Mouse (Mus musculus): ENCODE results near the gene Kidins220. TPM values are rescaled to one million over a fixed set of nuclear protein-coding genes. Genes with fewer than 3 reads are reported as not detected.

Gene Kidins220
- polyA plus RNA-seq, 1 experiment from 2014 or later, result 31.1 TPM

- H3K27ac ChIP-seq, result peak overlapping the region; percentile 13; the same call in 1 of the 2 replicates
- 63% methylated on average over 8 of the region's 8 CpGs for WGBS
- no peak for ATAC-seq (replicated peaks; ENCODE audit: low FRiP score)
Measured at GRCm38 (mm10) chr12:25034338-25034953, 59.7 kb downstream of the Kidins220 start.

GRCm38 (mm10) chr12:25036024-25036423 is 61.3 kb downstream of the Kidins220 start:
- no peaks in the 10 kb centered on the region for H3K27me3 ChIP-seq
- no peak overlapping the region for H3K4me2 ChIP-seq
- ATAC-seq (replicated peaks; ENCODE audit: low FRiP score), result no peak
- WGBS, result 91% methylated on average over 3 of the region's 3 CpGs
- peaks cover 38% of the 10 kb centered on the region for H3K36me3 ChIP-seq
- no peak overlapping the region for H3K9ac ChIP-seq
- no peak overlapping the region for H3K27ac ChIP-seq
- H3K4me3 ChIP-seq (replicated peaks), result no peak overlapping the region
- H3K9me3 ChIP-seq (replicated peaks), result no peaks in the 10 kb centered on the region
- peaks cover 16% of the 10 kb centered on the region for H3K4me1 ChIP-seq

More at GRCm38 (mm10) chr12:25034338-25034953, 59.7 kb downstream of the Kidins220 start:
- H3K4me2 ChIP-seq, result 0 out of 2 replicates have a peak overlapping the region, but pooled peaks have one; percentile 10
- no peaks in the 10 kb centered on the region for H3K9me3 ChIP-seq (replicated peaks)
- H3K9ac ChIP-seq, result no peak overlapping the region
- no peaks in the 10 kb centered on the region for H3K27me3 ChIP-seq
- H3K4me3 ChIP-seq (replicated peaks), result no peak overlapping the region
- H3K4me1 ChIP-seq, result peaks cover 16% of the 10 kb centered on the region
- H3K36me3 ChIP-seq, result peaks cover 39% of the 10 kb centered on the region

GRCm38 (mm10) chr12:25037222-25037621 is 62.5 kb downstream of the Kidins220 start:
- Histone ChIP-seq H3K36me3 (peaks cover 40% of the 10 kb centered on the region), H3K9ac (no peak overlapping the region), H3K4me3 (replicated peaks) (no peak overlapping the region), H3K27me3 (no peaks in the 10 kb centered on the region), H3K4me2 (no peak overlapping the region), H3K9me3 (replicated peaks) (no peaks in the 10 kb centered on the region), H3K27ac (peak overlapping the region; percentile 24), H3K4me1 (peaks cover 16% of the 10 kb centered on the region)
- peak; percentile 94 for ATAC-seq (replicated peaks; ENCODE audit: low FRiP score)
- 41% methylated on average over 5 of the region's 5 CpGs for WGBS

DNA sequence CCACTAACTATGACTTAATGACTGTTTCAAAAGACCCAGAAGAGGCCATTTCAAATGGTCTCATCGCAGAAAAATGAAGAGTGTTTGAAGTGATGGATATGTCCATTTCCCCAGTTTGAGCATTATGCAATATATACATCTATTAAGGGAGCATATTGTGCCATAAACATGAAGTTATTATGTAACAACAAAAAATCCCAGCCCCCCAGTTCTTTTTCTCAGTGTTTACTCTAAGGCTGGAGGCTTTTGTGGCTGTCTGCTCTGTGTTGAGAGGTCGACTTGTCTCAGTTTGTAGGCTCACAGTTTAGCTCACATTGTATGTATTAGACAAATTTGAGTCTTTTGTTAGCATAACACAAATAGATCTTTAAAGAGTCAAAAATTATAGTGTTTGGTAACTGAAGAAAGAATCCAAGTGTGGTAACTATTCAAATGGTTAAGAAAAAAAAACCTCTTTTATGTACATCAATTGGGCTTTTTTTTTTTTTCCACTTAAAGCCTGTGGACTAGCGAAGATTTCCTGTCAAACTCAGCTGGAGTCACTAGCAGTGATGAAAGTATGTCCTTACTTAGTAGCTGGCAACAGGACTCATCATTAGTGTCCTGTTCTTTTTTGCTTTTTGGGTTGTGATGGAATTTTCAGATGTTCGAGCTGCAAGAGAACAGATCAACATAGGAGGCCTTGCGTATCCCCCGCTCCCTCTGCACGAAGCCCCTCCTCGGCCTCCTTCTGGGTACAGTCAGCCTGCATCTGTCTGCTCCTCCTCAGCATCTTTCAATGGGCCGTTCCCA is 63.2 kb downstream of the Kidins220 start:
- Histone ChIP-seq H3K27me3 (no peaks in the 10 kb centered on the region), H3K4me3 (replicated peaks) (no peak overlapping the region), H3K4me2 (no peak overlapping the region), H3K9ac (no peak overlapping the region), H3K9me3 (replicated peaks) (no peaks in the 10 kb centered on the region), H3K27ac (no peak overlapping the region), H3K4me1 (peaks cover 16% of the 10 kb centered on the region), H3K36me3 (peaks cover 43% of the 10 kb centered on the region)
- WGBS, result 85% methylated on average over 9 of the region's 9 CpGs
- ATAC-seq (replicated peaks; ENCODE audit: low FRiP score), result no peak

- Histone ChIP-seq H3K27me3 (no peaks in the 10 kb centered on the region), H3K9me3 (replicated peaks) (no peaks in the 10 kb centered on the region), H3K36me3 (peaks cover 38% of the 10 kb centered on the region), H3K4me3 (replicated peaks) (no peak overlapping the region), H3K4me1 (0 out of 2 replicates have a peak, but pooled peaks cover 3% of the 10 kb centered on the region), H3K27ac (no peak overlapping the region), H3K9ac (no peak overlapping the region), H3K4me2 (no peak overlapping the region)
- 85% methylated on average over 2 of the region's 2 CpGs for WGBS
- ATAC-seq (replicated peaks; ENCODE audit: low FRiP score), result no peak
Measured at GRCm38 (mm10) chr12:25044056-25044455, 69.3 kb downstream of the Kidins220 start.

DNA sequence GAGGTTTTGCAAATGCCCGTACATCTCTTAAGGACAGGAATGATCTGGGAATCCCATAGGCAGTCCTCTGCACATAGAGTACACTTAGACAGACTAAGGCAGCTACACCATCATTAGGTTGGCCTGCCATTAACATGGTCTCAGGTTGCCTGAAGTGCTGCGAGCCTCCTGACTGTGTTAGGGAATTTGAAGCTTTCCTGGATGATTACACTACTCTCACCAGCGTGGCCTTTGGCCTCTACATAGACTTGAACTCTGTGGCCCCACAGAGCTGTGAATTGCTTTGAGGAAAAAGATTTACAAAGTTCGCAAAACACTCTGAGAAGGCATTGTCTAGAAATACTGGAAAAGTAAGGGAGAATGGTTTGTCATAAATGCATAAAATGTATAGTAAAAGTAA is 69.9 kb downstream of the Kidins220 start:
- 63% methylated on average over 4 of the region's 4 CpGs for WGBS
- Histone ChIP-seq H3K27ac (no peak overlapping the region), H3K36me3 (peaks cover 36% of the 10 kb centered on the region), H3K4me3 (replicated peaks) (no peak overlapping the region), H3K4me2 (no peak overlapping the region), H3K27me3 (no peaks in the 10 kb centered on the region), H3K9ac (no peak overlapping the region), H3K9me3 (replicated peaks) (no peaks in the 10 kb centered on the region), H3K4me1 (peaks cover 6% of the 10 kb centered on the region; the same call in 1 of the 2 replicates)
- ATAC-seq (replicated peaks; ENCODE audit: low FRiP score), result no peak

DNA sequence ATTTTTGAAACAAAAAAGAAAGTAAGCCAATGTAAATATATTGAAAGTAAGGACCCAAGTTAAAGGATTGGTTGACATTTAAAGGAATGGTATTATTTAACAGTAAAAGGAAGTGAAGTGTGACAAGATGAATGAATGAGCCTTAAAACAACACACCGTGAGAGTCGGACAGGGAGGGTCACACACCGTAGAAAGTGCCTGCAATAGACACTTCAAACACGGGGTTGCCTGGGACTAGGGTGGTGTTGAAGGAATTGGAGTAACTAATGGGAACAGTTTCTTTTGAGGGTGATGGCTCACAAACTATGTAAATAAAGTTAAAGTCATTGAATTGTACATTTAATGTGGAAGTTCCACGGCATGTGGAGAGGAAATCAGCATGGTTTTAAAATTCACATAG is 74.5 kb downstream of the Kidins220 start:
- no peak for ATAC-seq (replicated peaks; ENCODE audit: low FRiP score)
- Histone ChIP-seq H3K36me3 (peaks cover 43% of the 10 kb centered on the region), H3K27me3 (no peaks in the 10 kb centered on the region), H3K27ac (no peak overlapping the region), H3K4me3 (replicated peaks) (no peak overlapping the region), H3K4me2 (no peak overlapping the region), H3K4me1 (peaks cover 6% of the 10 kb centered on the region; the same call in 1 of the 2 replicates), H3K9ac (no peak overlapping the region), H3K9me3 (replicated peaks) (no peaks in the 10 kb centered on the region)
- WGBS, result 9% methylated on average over 5 of the region's 5 CpGs

GRCm38 (mm10) chr12:25054511-25054910 is 79.8 kb downstream of the Kidins220 start:
- no peak for ATAC-seq (replicated peaks; ENCODE audit: low FRiP score)
- WGBS, result 82% methylated on average over 7 of the region's 7 CpGs
- Histone ChIP-seq H3K4me1 (no peaks in the 10 kb centered on the region), H3K4me3 (replicated peaks) (no peak overlapping the region), H3K36me3 (peaks cover 76% of the 10 kb centered on the region), H3K27me3 (no peaks in the 10 kb centered on the region), H3K4me2 (no peak overlapping the region), H3K9ac (no peak overlapping the region), H3K9me3 (replicated peaks) (no peaks in the 10 kb centered on the region), H3K27ac (no peak overlapping the region)

DNA sequence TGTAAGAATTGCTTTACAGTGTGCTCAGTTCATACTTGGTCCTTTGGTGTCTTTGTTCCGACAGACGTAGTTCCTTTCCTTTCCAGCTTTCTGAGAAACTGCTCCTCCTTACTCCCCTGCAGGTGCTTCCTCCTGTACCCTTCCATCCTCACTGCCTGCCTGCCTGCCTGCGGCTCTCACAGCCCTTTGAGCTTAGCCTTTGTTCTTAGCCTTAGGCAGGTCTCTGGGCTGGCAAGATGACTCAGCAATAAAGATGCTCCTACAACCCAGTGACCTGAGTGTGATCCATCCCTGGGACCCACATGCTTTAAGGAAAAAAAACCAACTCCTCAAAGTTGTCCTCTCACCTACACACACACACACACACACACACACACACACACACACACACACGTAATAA is 80.2 kb downstream of the Kidins220 start:
- no peak for ATAC-seq (replicated peaks; ENCODE audit: low FRiP score)
- Histone ChIP-seq H3K27ac (no peak overlapping the region), H3K36me3 (peaks cover 80% of the 10 kb centered on the region), H3K9me3 (replicated peaks) (no peaks in the 10 kb centered on the region), H3K4me1 (no peaks in the 10 kb centered on the region), H3K27me3 (no peaks in the 10 kb centered on the region), H3K9ac (no peak overlapping the region), H3K4me2 (no peak overlapping the region), H3K4me3 (replicated peaks) (no peak overlapping the region)
- 72% methylated on average over 4 of the region's 4 CpGs for WGBS

DNA sequence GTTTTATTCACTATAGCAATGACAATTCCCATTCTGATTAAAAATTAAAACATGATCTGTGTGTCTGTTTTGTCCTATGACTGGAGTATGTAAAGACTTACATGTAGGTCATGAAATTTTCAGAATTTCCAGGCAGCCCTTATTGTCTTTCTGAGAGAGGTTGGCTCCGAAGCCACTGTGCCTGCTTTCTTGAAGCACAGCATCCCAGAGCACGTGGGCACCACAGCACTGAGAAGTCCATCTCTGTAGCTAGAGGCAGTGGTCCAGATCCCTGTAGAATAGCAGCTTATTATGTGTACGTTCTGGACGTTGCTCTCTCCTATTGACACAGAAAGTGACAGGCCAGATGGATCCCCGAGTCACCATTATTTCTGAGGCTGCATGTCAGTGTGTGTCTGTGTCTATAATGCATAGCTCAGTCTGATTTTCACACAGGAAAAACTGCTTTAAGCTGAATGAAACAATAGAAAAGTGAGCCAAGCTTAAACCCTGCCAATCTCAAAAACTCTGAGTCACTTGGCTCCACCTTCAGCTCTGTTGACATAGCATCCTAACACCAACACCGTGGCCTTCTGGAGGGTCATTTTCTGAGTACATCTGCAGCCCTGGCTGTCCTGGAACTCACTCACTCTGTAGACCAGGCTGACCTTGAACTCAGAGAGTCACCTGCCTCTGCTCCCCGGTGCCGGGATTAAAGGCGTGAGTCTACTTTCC is 84.9 kb downstream of the Kidins220 start:
- Histone ChIP-seq H3K4me2 (no peak overlapping the region), H3K27me3 (no peaks in the 10 kb centered on the region), H3K4me1 (peaks cover 5% of the 10 kb centered on the region), H3K36me3 (peaks cover 45% of the 10 kb centered on the region), H3K9me3 (replicated peaks) (no peaks in the 10 kb centered on the region), H3K4me3 (replicated peaks) (no peak overlapping the region), H3K9ac (no peak overlapping the region), H3K27ac (no peak overlapping the region)
- 83% methylated on average over 9 of the region's 9 CpGs for WGBS
- no peak for ATAC-seq (replicated peaks; ENCODE audit: low FRiP score)

- H3K27ac ChIP-seq, result no peak overlapping the region
- no peak overlapping the region for H3K4me2 ChIP-seq
- no peak overlapping the region for H3K4me3 ChIP-seq (replicated peaks)
- H3K9me3 ChIP-seq (replicated peaks), result no peaks in the 10 kb centered on the region
- WGBS, result 85% methylated on average over 7 of the region's 7 CpGs
- no peaks in the 10 kb centered on the region for H3K27me3 ChIP-seq
- no peak for ATAC-seq (replicated peaks; ENCODE audit: low FRiP score)
- peaks cover 36% of the 10 kb centered on the region for H3K36me3 ChIP-seq
- H3K4me1 ChIP-seq, result peaks cover 5% of the 10 kb centered on the region
- H3K9ac ChIP-seq, result no peak overlapping the region
Measured at GRCm38 (mm10) chr12:25060901-25061300, 86.2 kb downstream of the Kidins220 start.

- H3K4me1 ChIP-seq, result peaks cover 5% of the 10 kb centered on the region
- H3K9me3 ChIP-seq (replicated peaks), result no peaks in the 10 kb centered on the region
- no peak overlapping the region for H3K4me2 ChIP-seq
- no peak overlapping the region for H3K4me3 ChIP-seq (replicated peaks)
- no peak for ATAC-seq (replicated peaks; ENCODE audit: low FRiP score)
- no peak overlapping the region for H3K27ac ChIP-seq
- H3K36me3 ChIP-seq, result peaks cover 26% of the 10 kb centered on the region
- H3K27me3 ChIP-seq, result no peaks in the 10 kb centered on the region
- 38% methylated on average over 6 of the region's 6 CpGs for WGBS
- no peak overlapping the region for H3K9ac ChIP-seq
Measured at GRCm38 (mm10) chr12:25062264-25062663, 87.5 kb downstream of the Kidins220 start.

Data from kidney, embryonic 15.5 days (tissue).